Mouse (Mus musculus) ovary, adult 18-20 months (tissue): Measurements from ENCODE around the gene Meis1.

Experiments used
- DNase-seq: peaks from one replicate; pipeline ENCODE4 v3.0.0; 2022; ENCODE audit warnings: low spot score, mixed read lengths

Gene Meis1

DNA sequence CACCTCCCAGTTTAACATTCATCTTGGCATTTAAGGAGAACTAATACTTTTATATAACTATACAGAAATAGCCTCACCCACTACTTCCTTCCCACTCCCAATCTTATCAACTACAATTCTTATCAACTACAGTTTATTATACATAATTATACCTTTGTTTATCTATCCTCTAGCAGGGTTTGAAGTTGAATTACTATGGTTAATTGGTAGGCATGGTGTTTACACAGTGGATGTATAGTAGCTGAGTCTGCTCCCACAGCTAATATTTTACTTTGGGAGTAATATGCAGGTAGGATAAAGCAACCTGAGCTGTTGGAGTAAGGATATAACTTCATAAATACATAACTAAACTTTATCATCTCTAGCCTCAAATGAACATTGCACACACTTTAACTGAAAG, 188.7 kb downstream of the Meis1 start:
- no peak for DNase-seq
